Mouse (Mus musculus): ENCODE results near the gene Ranbp3.

The Ranbp3 gene

GRCm38 (mm10) chr17:56673647-56674416, 738 bp downstream of the Ranbp3 start:
- in situ Hi-C loops (cut with MboI): no loop called here

GRCm38 (mm10) chr17:56681791-56682190, 8.7 kb downstream of the Ranbp3 start:
- in situ Hi-C loops (cut with MboI): no loop called here

GRCm38 (mm10) chr17:56682880-56683279, 9.8 kb downstream of the Ranbp3 start:
- in situ Hi-C loops (cut with MboI): no loop called here

- in situ Hi-C loops (cut with MboI): no loop called here
Measured at GRCm38 (mm10) chr17:56683546-56684140, 10.5 kb downstream of the Ranbp3 start.

- in situ Hi-C loops (cut with MboI): no loop called here
Measured at GRCm38 (mm10) chr17:56684649-56685048, 11.6 kb downstream of the Ranbp3 start.

GRCm38 (mm10) chr17:56686801-56687200, 13.7 kb downstream of the Ranbp3 start:
- in situ Hi-C loops (cut with MboI): no loop called here

- in situ Hi-C loops (cut with MboI): no loop called here
Measured at GRCm38 (mm10) chr17:56688045-56688444, 15.0 kb downstream of the Ranbp3 start.

GRCm38 (mm10) chr17:56688689-56689088, 15.6 kb downstream of the Ranbp3 start:
- in situ Hi-C loops (cut with MboI): no loop called here

- in situ Hi-C loops (cut with MboI): no loop called here
Measured at GRCm38 (mm10) chr17:56693395-56693794, 20.3 kb downstream of the Ranbp3 start.

- in situ Hi-C loops (cut with MboI): no loop called here
Measured at GRCm38 (mm10) chr17:56693851-56694310, 20.8 kb downstream of the Ranbp3 start.

GRCm38 (mm10) chr17:56700451-56700850, 27.4 kb downstream of the Ranbp3 start:
- in situ Hi-C loops (cut with MboI): no loop called here

- in situ Hi-C loops (cut with MboI): no loop called here
Measured at GRCm38 (mm10) chr17:56703038-56703437, 29.9 kb downstream of the Ranbp3 start.

- in situ Hi-C loops (cut with MboI): no loop called here
Measured at GRCm38 (mm10) chr17:56706515-56706914, 33.4 kb downstream of the Ranbp3 start.

GRCm38 (mm10) chr17:56708692-56709091, 35.6 kb downstream of the Ranbp3 start:
- in situ Hi-C loops (cut with MboI): no loop called here

GRCm38 (mm10) chr17:56709708-56710107, 36.6 kb downstream of the Ranbp3 start:
- in situ Hi-C loops (cut with MboI): no loop called here

GRCm38 (mm10) chr17:56715360-56715759, 42.3 kb downstream of the Ranbp3 start:
- in situ Hi-C loops (cut with MboI): no loop called here

GRCm38 (mm10) chr17:56715914-56716654, 43.0 kb downstream of the Ranbp3 start:
- in situ Hi-C loops (cut with MboI): no loop called here

GRCm38 (mm10) chr17:56716655-56717362, 43.7 kb downstream of the Ranbp3 start:
- in situ Hi-C loops (cut with MboI): no loop called here

- in situ Hi-C loops (cut with MboI): no loop called here
Measured at GRCm38 (mm10) chr17:56717363-56718058, 44.4 kb downstream of the Ranbp3 start, which contains the start of the genes Ndufa11 and Vmac. Ndufa11 (plus strand) TSS chr17:56717767. Vmac (minus strand) TSS chr17:56718022.

GRCm38 (mm10) chr17:56722441-56722840, 49.3 kb downstream of the Ranbp3 start:
- in situ Hi-C loops (cut with MboI): no loop called here
